Mouse (Mus musculus): ENCODE results near the gene B4galt5.

DNA sequence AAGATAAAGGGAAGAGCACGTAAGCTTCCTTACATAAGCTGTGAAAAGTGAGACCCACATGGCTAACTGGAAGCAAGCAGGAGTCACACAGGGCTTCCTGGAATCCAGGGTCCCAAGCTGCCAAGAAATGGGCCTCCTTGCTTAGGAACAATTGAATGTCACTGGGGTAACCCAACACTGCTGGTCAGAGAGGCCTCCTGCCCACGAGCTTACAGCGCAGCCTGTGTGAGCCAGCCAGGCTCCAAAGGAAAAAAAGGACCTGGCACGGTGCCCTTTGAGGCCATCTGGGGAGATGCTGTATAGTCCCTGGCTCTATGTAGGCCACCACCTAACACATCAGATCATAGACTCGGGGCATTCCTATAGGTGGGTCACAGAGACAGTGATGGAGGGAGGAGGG is 24.3 kb upstream of the B4galt5 start:
- TF ChIP-seq CTCF (IDR thresholded peaks at IDR 0.05; ENCODE audit: borderline replicate concordance, insufficient read depth, low read length) (no peak), POLR2A (IDR thresholded peaks at IDR 0.05; ENCODE audit: low read depth, low read length) (no peak)

Measured in embryonic fibroblast, embryonic 13.5 days (primary cell).